Mouse (Mus musculus): ENCODE measurements around the gene Scn3a.

- no peak for TF ChIP-seq GATA1 (IDR thresholded peaks at IDR 0.05; ENCODE audit: borderline replicate concordance, low read length)
- TF ChIP-seq FLI1 (IDR thresholded peaks at IDR 0.05; ENCODE audit: low read length) = no peak
Measured at GRCm38 (mm10) chr2:65563898-65564297, 3.5 kb downstream of the Scn3a start.

Data from megakaryocyte, embryonic 14.5 days (primary cell).